Mouse (Mus musculus) kidney, postnatal 25 days (tissue): ENCODE measurements around the gene Epb41.

Source experiments
- DNase-seq, 2 experiments: peaks; one replicate each; pipeline ENCODE4 v3.0.0; 2021; ENCODE audit warnings: mixed read lengths in 2 of 2

The Epb41 gene

DNA sequence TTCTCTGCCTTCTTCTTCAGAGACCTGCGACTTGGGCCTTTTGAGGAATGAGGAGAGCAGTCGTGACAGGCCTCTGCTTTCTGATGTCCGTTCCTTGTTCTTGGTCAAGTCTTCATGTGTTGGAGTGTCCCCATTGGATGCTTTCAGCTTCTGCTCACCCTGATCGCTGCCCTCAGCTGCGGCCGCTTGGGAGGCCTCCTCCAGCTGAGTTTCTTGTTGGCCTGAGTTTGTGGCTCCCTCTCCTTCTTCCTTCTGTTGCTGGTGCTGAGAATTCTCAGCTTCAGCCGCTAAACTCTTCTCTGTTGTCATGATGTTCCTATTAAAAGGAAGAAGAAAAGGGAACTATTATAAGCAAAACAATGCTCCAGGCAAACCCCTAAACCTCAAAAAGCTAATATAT lies 68.0 kb downstream of the Epb41 start:
- no peak for DNase-seq

DNA sequence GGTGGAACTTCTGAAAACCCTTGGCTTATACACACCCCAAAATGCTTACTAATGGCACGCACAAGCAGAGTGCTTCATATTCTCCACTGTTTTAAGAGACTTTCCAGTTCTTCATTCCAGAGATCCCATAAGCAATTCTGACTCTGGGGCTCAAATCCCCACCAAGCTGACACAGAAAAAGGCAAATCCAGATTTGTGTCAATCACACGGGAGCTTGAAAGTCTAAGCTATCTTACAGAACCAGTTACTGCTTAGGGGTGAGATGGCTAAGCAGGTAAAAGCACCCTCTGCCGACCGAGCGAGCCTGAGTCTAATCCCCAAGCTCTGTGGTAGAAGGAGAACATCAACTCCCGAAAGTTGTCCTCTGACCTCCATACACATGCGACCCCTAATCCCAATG lies 76.5 kb downstream of the Epb41 start:
- no peak for DNase-seq

DNA sequence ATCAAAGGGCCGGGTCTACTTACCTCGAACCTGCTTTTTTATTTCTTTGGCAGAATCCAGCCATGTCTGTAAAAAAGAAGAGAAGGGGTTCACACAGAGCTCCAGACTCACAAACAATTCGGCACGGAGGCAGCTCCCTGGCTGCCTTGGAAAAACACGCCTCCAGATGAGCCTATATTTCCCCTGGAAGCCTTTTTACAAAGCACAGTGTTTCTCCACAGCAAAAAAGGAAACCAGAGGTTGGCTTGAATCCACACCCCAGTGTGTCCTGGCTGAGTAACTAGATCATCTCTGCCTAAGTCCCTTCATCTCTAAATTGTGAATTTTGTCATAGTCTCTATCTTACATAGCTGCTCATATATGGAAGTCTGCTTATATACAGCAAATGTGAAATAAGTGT lies 77.6 kb downstream of the Epb41 start:
- DNase-seq: no peak

DNA sequence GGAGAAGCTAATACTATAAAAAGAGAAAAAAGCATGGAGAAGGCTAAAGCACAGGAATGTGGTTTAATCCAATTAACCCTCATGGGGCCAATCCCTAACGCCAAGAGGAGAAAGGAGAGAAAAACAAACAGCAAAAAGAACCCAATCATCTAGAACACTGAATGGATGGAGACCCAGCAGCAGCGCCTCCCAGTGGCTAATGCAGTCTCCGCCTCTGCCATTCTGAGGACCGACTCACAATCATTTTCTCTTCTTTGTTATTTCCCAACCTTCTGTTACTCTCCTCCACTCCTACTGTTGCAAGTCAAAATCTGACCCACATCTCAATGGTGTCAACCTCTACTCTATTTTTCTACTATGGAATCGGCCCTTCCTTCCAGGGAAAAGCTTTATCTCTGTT lies 78.1 kb downstream of the Epb41 start:
- DNase-seq: no peak

DNA sequence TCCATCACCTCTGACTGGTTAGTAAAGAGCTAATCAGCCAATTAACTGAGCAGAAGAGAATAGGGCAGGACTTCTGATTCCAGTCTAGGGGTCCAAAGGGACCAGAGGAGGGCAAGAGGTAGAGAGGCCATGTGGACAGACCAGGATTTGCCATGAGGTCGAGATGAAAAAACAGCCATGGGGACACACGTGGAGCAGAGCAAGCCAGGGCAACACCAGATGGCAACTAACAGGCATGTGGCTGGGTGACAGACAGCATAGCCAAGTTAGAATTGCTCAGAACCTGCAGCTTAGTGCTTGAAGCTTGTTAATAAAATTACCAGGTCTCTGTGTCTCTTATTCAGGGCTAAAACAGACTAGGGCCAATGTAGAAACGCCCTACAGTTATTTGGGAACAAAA lies 81.3 kb downstream of the Epb41 start:
- no peak for DNase-seq

DNA sequence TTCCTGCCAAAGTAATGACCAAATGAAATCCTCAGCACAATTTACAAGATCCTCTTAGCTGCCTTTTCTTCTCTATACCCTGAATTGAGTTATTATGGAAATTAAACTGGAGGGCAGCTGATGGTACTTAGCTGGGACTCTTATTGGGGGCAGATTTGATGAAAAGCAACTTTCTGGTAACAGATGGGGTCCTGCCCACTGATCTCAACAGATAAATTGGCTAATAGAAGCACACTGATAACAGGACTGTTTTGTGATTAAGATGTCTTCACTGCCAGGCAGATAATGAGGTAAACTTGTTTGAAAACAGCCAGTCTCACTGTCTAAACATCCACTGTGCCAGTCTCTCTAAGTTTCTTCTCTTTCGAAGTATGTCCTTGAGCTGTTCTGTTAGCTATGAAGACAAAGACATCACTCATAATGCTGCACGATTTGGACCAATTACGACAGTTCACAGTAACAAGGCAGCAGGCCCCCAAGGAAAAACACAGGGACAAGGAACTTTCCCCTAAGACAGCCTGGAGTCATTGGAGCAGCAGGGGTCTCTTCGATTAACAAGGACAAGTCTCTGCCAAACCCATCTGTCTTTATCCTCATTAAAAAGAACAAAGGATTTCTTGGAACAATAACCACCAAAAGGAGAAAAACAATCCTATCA lies 92.1 kb downstream of the Epb41 start:
- no peak for DNase-seq

DNA sequence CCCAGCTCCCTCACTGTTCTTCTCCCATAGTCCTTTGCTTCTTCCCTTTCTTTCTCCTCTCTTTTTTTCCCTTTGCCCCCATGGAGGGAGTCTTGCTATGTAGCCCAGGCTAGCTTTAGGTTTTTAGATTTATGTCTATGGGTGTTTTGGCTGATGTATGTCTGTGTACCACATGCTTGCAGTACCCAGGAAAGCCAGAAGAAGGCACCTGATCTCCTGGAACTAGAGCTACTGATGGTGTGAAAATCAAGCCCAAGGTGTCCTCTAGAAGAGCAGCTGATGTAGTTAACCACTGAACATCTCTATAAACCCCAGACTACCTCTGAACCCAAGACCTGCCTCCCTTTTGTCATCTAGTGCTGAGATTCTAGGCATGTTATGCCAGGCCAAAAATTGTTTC lies 93.4 kb downstream of the Epb41 start:
- DNase-seq: no peak

DNA sequence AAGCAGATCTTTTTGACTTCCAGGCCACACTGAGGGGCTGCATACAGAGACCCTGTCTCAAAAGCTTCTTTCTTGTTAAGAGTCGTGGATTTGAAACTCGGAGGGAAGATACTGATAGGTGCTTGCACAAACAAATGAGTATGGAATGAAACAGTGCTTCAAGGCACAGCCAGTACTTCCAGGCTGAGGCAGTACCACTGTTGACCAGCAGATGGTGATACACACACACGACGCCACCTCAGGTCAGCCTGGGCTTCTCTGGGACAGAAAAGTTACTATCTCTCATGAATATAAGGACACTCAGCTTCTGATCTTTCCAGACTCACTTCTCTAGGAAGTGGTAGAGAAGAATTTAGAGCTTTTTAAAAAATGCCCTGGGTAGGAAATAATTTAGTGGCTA lies 97.9 kb downstream of the Epb41 start:
- peak; percentile 74 to 89 for DNase-seq

DNA sequence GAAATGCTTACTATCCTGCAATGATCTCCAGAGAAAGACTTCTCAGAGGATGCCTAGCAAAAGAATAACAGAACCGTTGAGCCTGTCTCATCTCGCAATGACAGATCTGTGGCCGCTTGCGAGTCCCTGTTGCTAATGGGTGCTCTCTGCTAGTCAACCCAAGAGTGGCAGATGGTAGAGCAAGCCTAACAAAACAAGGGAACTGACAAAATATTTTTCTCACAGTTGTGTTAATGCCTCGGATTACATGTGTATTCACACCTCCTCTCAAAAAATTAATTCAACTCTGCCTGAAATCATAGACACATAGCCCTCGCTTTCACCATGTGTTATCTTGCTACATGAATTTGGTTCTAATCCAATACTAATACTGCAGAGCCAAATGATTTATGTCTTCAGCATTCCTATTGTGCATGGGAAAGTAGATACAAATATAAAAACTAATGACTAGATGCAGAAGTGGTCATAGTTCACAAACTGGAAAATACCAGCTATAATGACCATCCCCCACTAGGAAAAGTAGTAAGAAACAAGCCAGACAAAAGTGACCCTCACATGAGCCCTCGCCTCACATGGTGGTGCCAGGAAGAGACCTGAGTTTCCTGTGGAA lies 104.8 kb downstream of the Epb41 start:
- DNase-seq: no peak

DNA sequence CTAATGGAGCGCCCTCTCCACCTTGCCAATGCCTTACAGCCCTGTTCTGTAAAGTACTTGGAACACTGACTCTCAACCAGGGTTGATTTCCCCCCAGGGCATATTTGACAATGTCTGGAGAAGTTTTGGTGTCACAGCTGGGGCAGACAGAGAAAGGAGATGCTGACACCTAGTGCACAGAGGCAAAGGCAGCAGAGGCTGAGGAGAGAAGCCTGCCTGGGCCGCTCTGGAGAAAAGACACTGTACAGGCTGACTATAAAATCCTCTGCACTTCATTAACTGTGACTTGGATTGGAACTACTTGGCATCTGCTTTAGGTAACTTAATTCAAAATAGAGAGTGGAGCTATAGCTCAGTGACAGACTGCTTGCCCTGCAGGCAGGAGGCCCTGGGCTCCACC lies 106.2 kb downstream of the Epb41 start:
- DNase-seq: peak in 1 of 2 experiments; percentile 12

DNA sequence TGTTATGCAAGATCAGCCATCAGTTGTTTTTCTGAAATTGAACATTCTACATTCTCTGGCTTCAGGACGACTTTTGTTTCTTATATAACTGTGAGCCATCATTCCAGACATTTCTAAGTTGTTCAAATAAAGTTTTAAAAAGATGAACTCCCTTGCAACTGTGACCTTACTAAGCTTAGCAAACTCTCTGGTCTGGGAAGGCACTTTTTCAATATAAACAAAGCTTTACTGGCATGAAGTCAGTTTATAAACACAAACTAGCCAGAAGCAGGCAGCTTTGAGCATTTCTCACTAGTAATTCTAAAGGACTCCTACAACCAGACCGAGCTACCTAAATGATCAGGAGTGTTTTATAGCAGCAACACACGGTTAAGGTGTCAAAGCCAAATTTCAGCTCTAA lies 118.0 kb downstream of the Epb41 start:
- no peak for DNase-seq

DNA sequence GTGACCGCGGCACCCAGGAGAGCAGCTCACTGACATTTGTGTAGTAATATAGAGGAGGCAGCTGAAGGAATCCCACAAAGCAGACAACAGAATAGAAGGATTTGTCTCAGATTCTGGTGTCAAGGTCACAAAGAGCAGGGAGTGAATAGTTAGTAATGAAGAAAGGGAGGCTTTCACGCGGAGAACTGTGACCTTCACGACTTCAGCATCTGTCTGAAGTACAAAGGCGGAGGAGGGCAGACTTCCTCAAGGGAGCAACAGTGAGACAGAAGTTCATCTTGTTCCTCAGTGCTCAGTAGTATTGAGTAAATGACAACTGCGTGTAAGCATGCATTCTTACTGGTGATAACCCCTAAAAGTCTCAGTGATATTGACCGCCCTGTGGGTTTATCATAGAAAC lies 124.5 kb downstream of the Epb41 start:
- DNase-seq: no peak

DNA sequence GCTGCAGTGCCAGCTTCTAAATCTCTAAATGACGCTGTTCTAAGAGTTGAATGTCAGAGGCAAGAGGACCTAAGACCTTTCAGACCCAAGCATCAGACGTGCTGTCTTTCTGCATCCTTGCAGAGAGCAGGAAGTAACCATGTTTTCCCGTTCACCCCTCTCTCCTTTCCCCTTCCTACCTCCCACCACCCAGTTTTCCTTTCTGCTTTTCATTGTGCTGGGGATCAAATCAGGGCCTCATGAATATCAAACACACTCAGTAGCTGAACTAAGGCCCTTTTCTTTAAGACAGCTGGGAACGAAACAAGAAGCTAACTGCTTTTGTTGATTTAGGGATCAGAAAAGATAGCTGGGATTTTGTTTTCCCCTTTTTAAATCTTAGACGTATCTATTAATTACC lies 125.2 kb downstream of the Epb41 start:
- no peak for DNase-seq

DNA sequence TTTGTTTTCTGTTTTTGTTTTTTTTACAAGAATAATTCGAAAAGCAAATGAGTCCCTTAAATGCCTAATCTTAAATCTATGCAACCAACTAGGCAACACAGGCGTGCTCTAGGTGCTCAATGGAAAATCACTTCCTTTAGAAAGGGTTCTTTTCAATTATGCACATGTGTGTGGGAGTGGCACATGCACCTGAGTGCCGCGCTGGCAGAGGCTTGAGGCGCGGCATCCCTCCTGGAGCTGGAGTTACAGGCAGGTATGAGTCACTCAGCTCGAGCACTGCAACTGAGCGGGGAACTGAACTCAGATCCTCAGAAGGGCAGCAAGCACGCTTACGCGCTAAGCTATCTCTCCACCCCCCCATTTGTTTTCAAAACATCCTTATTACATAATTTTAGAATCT lies 127.3 kb downstream of the Epb41 start:
- DNase-seq: peak in 1 of 2 experiments; percentile 49

DNA sequence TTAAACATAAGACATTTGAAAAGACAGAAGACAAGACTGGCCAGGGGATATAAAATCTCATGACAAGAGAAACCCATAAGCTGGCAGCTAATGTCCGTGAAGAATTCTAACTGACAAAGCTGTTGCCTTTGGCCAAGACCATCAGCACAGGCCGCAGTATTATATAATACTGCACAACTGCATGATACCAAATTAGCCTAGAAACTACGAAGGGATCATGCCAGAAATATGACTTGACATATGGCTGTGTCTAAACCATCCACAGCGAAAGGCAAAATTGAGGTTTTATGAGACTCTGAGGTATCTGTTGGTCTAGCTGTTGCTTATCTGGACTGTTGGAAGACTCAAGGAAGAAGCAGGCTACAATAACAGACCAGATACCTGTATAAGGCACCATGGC lies 134.3 kb downstream of the Epb41 start:
- DNase-seq: no peak

DNA sequence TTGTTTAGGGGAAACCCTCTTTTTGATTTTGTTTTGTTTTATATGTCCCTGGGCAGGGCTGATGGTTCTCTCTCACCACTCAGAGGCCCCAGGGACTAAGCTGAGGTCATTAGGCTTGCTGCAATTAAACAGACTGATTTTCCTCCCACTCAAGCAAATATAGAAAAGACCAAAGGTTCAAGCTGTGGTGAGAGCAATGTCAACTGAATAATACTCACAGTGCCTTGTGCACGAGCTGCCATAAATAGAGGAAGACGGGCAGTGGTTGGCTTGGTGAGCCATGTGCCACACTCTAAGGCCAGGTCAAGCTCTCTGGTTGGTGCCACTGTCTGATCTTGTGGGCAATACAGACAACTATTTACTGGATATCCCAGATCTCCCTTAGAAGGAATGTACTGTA lies 135.7 kb downstream of the Epb41 start:
- no peak for DNase-seq

DNA sequence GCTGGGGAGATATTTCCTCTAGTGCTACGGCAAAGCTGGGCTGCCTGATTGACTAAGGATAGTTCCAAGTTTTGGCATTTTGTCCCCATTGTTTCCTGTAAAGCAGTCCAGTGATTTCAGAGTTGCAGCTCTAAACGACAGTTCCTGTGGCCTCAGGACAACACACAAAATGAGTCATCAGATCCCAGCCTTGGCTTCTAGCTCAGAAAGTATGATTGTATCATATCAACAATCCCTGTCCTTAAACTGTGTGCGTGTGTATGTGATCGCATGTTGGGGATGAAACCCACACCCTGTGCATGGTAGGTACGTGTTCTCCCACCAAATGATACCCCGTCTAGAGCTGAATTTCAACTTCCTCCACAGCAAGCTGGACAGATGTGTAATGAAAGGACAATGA lies 146.0 kb downstream of the Epb41 start:
- no peak for DNase-seq

DNA sequence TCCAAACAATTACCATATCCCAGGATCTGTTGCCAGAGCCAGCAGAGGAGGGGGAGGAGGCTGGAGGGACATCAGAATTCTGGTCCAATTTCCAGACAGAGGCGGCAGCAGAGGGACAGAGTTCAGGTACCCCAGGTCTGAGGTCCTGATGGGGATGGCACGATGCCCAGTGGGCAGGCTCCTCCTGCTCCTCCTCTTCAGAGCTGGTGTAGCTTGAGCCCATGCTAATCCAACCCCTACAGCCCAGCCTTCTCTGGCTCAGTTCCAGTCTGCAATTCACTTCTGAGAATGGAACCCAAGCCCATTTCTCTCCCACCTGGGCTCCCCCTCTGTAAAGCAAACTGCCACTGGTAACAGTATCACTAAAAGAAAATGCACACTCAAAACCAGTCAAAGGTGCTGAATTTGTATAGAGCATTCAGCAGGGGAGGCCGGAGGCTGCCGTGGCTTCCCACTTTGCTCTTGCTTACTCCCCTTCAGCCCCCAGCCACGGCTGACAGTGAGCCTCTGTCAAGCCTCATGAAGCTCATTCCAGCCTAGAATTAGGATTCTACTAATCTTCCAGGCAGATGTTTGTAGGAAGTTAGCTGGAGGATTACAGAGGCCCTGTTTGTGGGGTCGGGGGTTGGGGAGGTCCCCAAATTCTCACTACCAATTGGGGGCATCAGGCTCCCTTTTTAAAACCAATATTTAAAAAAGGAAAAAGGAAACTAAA lies 150.9 kb downstream of the Epb41 start:
- peak; percentile 91 to 95 for DNase-seq

DNA sequence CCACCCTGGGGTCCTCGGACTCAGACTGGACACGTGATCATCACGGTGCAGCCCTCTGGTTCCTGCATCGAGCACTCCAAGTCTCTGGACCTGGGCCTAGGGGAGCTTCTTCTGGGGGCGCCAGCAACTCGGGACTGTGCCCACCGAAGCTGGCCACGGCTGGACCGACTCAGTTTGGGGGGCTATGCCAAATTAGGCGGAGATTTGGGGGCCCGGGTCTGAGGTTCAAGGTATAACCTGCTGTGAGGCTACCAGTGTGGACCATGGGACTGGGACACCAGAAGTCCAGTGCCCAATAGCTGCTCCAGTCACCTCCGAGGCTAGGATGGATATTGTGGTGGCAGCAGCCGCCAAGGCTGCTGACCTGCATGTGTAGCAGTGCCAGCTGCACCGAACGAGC lies 152.7 kb downstream of the Epb41 start:
- DNase-seq: no peak

DNA sequence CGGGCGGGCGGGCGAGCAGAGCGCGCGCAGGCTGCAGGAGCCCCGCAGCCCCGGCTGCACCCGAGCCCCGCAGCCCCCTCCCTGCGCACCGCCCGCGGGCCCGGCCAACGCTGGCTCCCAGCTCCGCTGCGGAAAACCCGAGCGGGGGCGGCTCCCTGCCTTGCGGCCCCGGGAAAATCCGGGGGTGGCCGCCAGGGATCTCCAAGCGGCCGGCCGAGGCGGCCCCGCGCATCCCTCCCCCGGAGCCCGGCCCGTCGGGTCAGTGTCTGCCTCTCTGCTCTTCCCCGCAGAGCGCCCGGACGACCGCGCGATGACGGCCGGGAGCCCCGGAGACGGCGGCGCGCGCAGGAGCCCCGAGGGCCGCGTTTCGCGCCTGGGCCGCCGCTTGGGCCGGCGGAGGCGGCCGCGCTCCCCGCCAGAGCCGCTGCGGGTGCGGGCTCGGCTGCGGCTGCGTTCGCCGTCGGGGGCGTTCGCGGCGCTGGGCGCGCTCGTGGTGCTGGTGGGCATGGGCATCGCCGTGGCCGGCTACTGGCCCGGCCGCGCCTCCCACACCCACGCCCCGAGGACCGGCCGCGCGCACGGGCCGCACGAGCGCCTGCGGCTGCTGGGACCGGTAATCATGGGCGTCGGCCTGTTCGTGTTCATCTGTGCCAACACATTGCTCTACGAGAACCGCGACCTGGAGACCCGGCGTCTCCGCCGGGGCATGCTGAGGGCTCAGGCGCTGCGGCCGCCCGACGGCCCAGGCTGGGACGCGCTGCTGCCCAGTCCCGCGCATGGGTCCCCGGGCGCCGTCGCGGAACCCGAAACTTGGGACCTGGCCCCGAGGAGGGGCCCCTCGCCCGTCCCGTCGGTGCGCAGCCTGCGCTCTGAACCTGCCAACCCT lies 153.4 kb downstream of the Epb41 start, which contains the start of gene Tmem200b:
TSS of gene Tmem200b (plus strand) at position 311 of the 886 bp plus-strand sequence.
- DNase-seq: peak in 1 of 2 experiments; percentile 58

DNA sequence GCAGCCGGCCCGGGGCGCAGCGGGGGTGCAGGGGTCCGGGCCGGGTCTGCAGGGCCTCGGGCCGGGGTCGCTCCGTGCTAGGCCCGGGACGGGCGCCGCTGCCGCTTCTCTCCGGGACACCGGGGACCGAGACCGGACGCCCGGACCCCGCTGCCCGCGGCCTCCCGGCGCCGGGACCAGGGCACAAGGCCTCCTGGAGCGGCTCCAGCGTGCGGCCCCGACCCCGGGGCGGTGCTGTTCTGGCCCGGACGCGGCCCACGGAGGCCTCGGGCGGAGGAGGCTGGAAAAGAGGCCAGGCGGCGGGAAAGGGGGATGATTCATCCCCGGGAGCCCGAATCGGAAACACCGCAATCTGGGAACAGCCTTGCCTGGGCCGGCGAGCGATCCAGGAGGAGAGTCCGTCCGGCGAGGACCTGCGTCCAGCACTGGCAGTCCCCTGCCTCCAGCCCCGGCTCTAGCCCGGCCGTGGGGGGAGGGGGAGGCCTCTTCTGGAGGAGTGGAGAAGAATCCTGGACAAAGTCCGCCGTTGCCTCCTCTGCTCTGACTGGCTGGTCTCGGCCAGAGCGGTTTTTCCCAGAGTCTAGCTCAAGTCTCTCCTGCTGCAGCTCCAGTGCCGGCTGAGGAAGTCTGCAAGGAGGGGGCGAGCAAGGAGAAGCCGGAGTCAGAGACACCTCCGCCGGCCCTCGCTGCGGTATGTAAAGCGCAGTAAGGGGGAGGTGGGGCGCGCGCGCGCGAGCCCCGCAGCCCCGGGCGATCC lies 154.3 kb downstream of the Epb41 start:
- DNase-seq: peak; percentile 80 to 89

DNA sequence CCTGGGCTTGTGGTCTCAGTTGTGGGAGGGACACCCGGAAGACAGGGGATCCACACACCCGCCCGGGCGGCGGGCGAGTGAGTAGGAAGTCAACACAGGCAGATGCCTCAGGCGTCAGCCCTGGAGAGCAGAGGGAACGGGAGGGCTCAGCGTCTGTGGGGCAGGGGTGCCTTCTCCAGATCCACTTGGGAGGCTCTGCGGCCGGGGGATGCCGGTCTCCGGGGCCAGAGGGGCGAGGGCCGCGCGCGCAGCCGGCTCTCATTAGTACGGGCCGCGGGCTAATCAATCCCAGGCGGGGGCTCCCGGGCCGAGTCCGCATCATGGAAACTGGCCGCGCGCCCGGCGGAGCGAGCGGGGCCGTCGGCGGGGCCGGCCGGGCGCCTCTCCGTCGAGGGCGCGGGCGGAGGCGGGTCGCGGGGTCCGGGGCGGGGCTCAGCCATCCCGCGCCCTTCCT lies 155.0 kb downstream of the Epb41 start:
- DNase-seq: peak; percentile 71 to 85
